Mouse (Mus musculus) MEL (cell line): ENCODE results near the gene Pxmp4. TPM values are rescaled to one million over a fixed set of nuclear protein-coding genes. Genes with fewer than 3 reads are reported as not detected.

Source experiments
- DNase-seq: peaks from one replicate; pipeline ENCODE4 v3.0.0; 2011; ENCODE audit warnings: low read depth, low spot score
- H3K27ac ChIP-seq: 2 replicates; pipeline ENCODE4 v1.5.1; 2012; ENCODE audit warnings: low read depth, mild to moderate bottlenecking, control low read depth, low read length, moderate library complexity; ENCODE audit not compliant: control insufficient read depth
- H3K27me3 ChIP-seq, 2 experiments: fragments of 150-350 bp in 1 of 2; sonication (generic) in 1 of 2; 2 replicates each; pipeline ENCODE4 v1.6.1; 2012; ENCODE audit warnings: low read length in 2 of 2, mild to moderate bottlenecking in 2 of 2, improper control_type of control experiment in 1 of 2, moderate library complexity in 1 of 2; ENCODE audit not compliant: insufficient read depth in 2 of 2, control insufficient read depth in 1 of 2
- H3K36me3 ChIP-seq, 2 experiments: 2 replicates each; pipeline ENCODE4 v1.6.1; 2012 to 2014; ENCODE audit warnings: low read length in 2 of 2, improper control_type of control experiment in 1 of 2, inconsistent platforms in 1 of 2, mild to moderate bottlenecking in 1 of 2; ENCODE audit not compliant: insufficient read depth in 2 of 2, control insufficient read depth in 1 of 2
- H3K4me1 ChIP-seq, 2 experiments: fragments of 150-350 bp in 1 of 2; sonication (generic) in 1 of 2; 2 replicates each; pipeline ENCODE4 v1.6.1; 2012; ENCODE audit warnings: low read length in 2 of 2, improper control_type of control experiment in 1 of 2, mild to moderate bottlenecking in 1 of 2; ENCODE audit not compliant: insufficient read depth in 2 of 2, control insufficient read depth in 1 of 2
- H3K4me3 ChIP-seq, 2 experiments: fragments of 150-350 bp in 1 of 2; sonication (generic) in 1 of 2; 2 replicates each; pipeline ENCODE4 v1.5.1; 2012; ENCODE audit warnings: low read depth in 2 of 2, low read length in 2 of 2, mild to moderate bottlenecking in 2 of 2, moderate library complexity in 2 of 2, control low read depth in 1 of 2, improper control_type of control experiment in 1 of 2; ENCODE audit not compliant: control insufficient read depth in 1 of 2, insufficient read depth in 1 of 2
- H3K79me2 ChIP-seq: 2 replicates; pipeline ENCODE4 v1.6.1; 2012; ENCODE audit warnings: mild to moderate bottlenecking, low read length, moderate library complexity; ENCODE audit not compliant: control insufficient read depth, poor library complexity, insufficient read depth
- H3K9ac ChIP-seq: 2 replicates; pipeline ENCODE4 v1.6.1; 2012; ENCODE audit warnings: low read depth, mild to moderate bottlenecking, control low read depth, low read length, moderate library complexity; ENCODE audit not compliant: control insufficient read depth, poor library complexity, severe bottlenecking
- H3K9me3 ChIP-seq: fragments of 150-350 bp; sonication (generic); replicated peaks from 2 replicates; pipeline ENCODE4 v1.6.1; 2012; ENCODE audit warnings: mild to moderate bottlenecking, low read length, improper control_type of control experiment, moderate library complexity; ENCODE audit not compliant: insufficient read depth
- BHLHE40 ChIP-seq: IDR thresholded peaks from 2 replicates; pipeline ENCODE4 v1.6.1; 2012; ENCODE audit warnings: low read depth, mild to moderate bottlenecking, inconsistent platforms, low read length, improper control_type of control experiment, borderline replicate concordance
- CTCF ChIP-seq, 3 experiments: IDR thresholded peaks in 2 of 3; conservative IDR thresholded peaks in 1 of 3; 2 replicates each; pipeline ENCODE4 v1.5.1; 2011 to 2012; ENCODE audit warnings: low read length in 3 of 3, low read depth in 2 of 3, mild to moderate bottlenecking in 2 of 3, improper control_type of control experiment in 1 of 3, inconsistent platforms in 1 of 3, mixed read lengths in 1 of 3, moderate library complexity in 1 of 3; ENCODE audit not compliant: control insufficient read depth in 1 of 3, insufficient read depth in 1 of 3, poor library complexity in 1 of 3, severe bottlenecking in 1 of 3
- ELF1 ChIP-seq: IDR thresholded peaks from 2 replicates; pipeline ENCODE4 v1.6.1; 2014; ENCODE audit warnings: low read depth, mild to moderate bottlenecking, inconsistent platforms, low read length, improper control_type of control experiment, moderate library complexity
- MEF2A ChIP-seq: IDR thresholded peaks from 2 replicates; pipeline ENCODE4 v1.6.1; 2014; ENCODE audit warnings: low read depth, mild to moderate bottlenecking, inconsistent platforms, low read length, improper control_type of control experiment; ENCODE audit not compliant: poor library complexity, insufficient replicate concordance, severe bottlenecking; ENCODE audit errors: extremely low read depth
- MXI1 ChIP-seq: IDR thresholded peaks from 2 replicates; pipeline ENCODE4 v1.6.1; 2011; ENCODE audit warnings: mild to moderate bottlenecking, low read depth, low read length, improper control_type of control experiment
- NELFE ChIP-seq: IDR thresholded peaks from 2 replicates; pipeline ENCODE4 v1.6.1; 2011; ENCODE audit warnings: low read depth, low read length, improper control_type of control experiment
- POLR2AphosphoS2 ChIP-seq: IDR thresholded peaks from 2 replicates; pipeline ENCODE4 v1.6.1; 2011; ENCODE audit warnings: low read length, improper control_type of control experiment
- RAD21 ChIP-seq: IDR thresholded peaks from 2 replicates; pipeline ENCODE4 v1.6.1; 2011; ENCODE audit warnings: mild to moderate bottlenecking, low read depth, low read length, improper control_type of control experiment
- SMC3 ChIP-seq: IDR thresholded peaks from 2 replicates; pipeline ENCODE4 v1.6.1; 2011; ENCODE audit warnings: low read depth, low read length, improper control_type of control experiment
- TBP ChIP-seq: IDR thresholded peaks from 2 replicates; pipeline ENCODE4 v1.8.0; 2011; ENCODE audit warnings: low read depth, low read length, improper control_type of control experiment
- TCF12 ChIP-seq: IDR thresholded peaks from 2 replicates; pipeline ENCODE4 v1.6.1; 2014; ENCODE audit warnings: low read depth, mild to moderate bottlenecking, inconsistent platforms, low read length, improper control_type of control experiment, moderate library complexity
- UBTF ChIP-seq: IDR thresholded peaks from 2 replicates; pipeline ENCODE4 v1.6.1; 2012; ENCODE audit warnings: low read depth, mild to moderate bottlenecking, inconsistent platforms, low read length, improper control_type of control experiment, moderate library complexity, borderline replicate concordance; ENCODE audit not compliant: insufficient read depth
- USF1 ChIP-seq: IDR thresholded peaks from 2 replicates; pipeline ENCODE4 v1.6.1; 2014; ENCODE audit warnings: low read depth, mild to moderate bottlenecking, inconsistent platforms, low read length, improper control_type of control experiment, moderate library complexity
- USF2 ChIP-seq, 2 experiments: IDR thresholded peaks; 2 replicates each; pipeline ENCODE4 v1.6.1; 2011 to 2012; ENCODE audit warnings: improper control_type of control experiment in 2 of 2, low read length in 2 of 2, borderline replicate concordance in 1 of 2, inconsistent platforms in 1 of 2, low read depth in 1 of 2, mild to moderate bottlenecking in 1 of 2; ENCODE audit not compliant: insufficient read depth in 1 of 2
- ZMIZ1 ChIP-seq: IDR thresholded peaks from 2 replicates; pipeline ENCODE4 v1.6.1; 2012; ENCODE audit warnings: low read depth, mild to moderate bottlenecking, inconsistent platforms, low read length, improper control_type of control experiment, moderate library complexity
- polyA plus RNA-seq, 2 experiments: library from polyadenylated mRNA; stranded (reverse) in 1 of 2; unstranded in 1 of 2; fragments of >175 nt in 1 of 2; fragments of >200 nt in 1 of 2; gene quantifications; 2 replicates each; pipeline versions ENCODE4 v1.2.1 to v1.2.4; 2012; ENCODE audit warnings: low replicate concordance in 2 of 2, low read depth in 1 of 2; ENCODE audit not compliant: insufficient read length in 2 of 2, insufficient read depth in 1 of 2, missing spikeins in 1 of 2
- total RNA-seq: library from RNA; depleted of rRNA; stranded (reverse); fragments of 300-350 nt; gene quantifications from 2 replicates; pipeline ENCODE4 v1.2.3, GENCODE M21; 2012

Pxmp4 gene
- total and polyA plus RNA-seq, 3 experiments: 5.9 to 12.2 TPM; not detected in 1

- Histone ChIP-seq H3K79me2 (peaks cover 1% of the 10 kb centered on the region; the same call in 1 of the 2 replicates), H3K9me3 (no peaks in the 10 kb centered on the region), H3K4me3 (peak overlapping the region; percentile 90 to 91), H3K27me3 (no peaks in the 10 kb centered on the region), H3K27ac (no peak overlapping the region), H3K4me1 (peaks cover 2 to 3% of the 10 kb centered on the region in 2 experiments; a peak in 2 of 4 replicates), H3K36me3 (peaks cover 0 to 3% of the 10 kb centered on the region in 2 experiments; a peak in 1 of 4 replicates), H3K9ac (peak overlapping the region; percentile 82)
- TF ChIP-seq MEF2A (no peak), MXI1 (no peak), ZMIZ1 (no peak), TCF12 (0 out of 2 replicates have a peak, but pooled peaks have one; percentile 6), UBTF (no peak), ELF1 (peak; percentile 42; the same call in 1 of the 2 replicates), NELFE (no peak)
- DNase-seq: no peak
These were observed 386 bp downstream of the Pxmp4 start for GRCm38 (mm10) chr2:154603007-154603637.

- H3K4me1 ChIP-seq: peaks cover 2 to 3% of the 10 kb centered on the region in 2 experiments; a peak in 2 of 4 replicates
- no peak for DNase-seq
- TF ChIP-seq USF1: no peak
- TF ChIP-seq USF2 (IDR thresholded peaks at IDR 0.05; ENCODE audit: borderline replicate concordance in 1 of 2, insufficient read depth in 1 of 2, low read depth in 1 of 2, low read length in 2 of 2): no peak
- no peak for TF ChIP-seq BHLHE40
- TF ChIP-seq RAD21: no peak
- no peak for TF ChIP-seq POLR2AphosphoS2
- H3K36me3 ChIP-seq: peaks cover 0 to 3% of the 10 kb centered on the region in 2 experiments; a peak in 1 of 4 replicates
- no peak overlapping the region for H3K9ac ChIP-seq
- no peaks in the 10 kb centered on the region for H3K9me3 ChIP-seq
- H3K4me3 ChIP-seq: no peak overlapping the region
- H3K27ac ChIP-seq: no peak overlapping the region
- H3K27me3 ChIP-seq: no peaks in the 10 kb centered on the region
- peaks cover 1% of the 10 kb centered on the region; the same call in 1 of the 2 replicates for H3K79me2 ChIP-seq
These were observed 2.2 kb downstream of the Pxmp4 start for GRCm38 (mm10) chr2:154601324-154601723.

- peak; percentile 25; the same call in 1 of the 2 replicates for TF ChIP-seq SMC3
- peak; percentile 96 for TF ChIP-seq TBP
- no peak for TF ChIP-seq USF1
- peak in 1 of 3 experiments; percentile 36; a peak in 2 of 6 replicates for TF ChIP-seq CTCF (IDR thresholded peaks at IDR 0.05 in 2 of 3, conservative IDR thresholded peaks at IDR 0.05 in 1 of 3; ENCODE audit: control insufficient read depth in 1 of 3, insufficient read depth in 1 of 3, low read depth in 2 of 3, low read length in 3 of 3, poor library complexity in 1 of 3, severe bottlenecking in 1 of 3)
- Histone ChIP-seq H3K27ac (no peak overlapping the region), H3K27me3 (no peaks in the 10 kb centered on the region), H3K9ac (no peak overlapping the region), H3K9me3 (no peaks in the 10 kb centered on the region), H3K4me1 (peaks cover 2 to 3% of the 10 kb centered on the region in 2 experiments; a peak in 2 of 4 replicates), H3K4me3 (no peak overlapping the region), H3K36me3 (peaks cover 0 to 3% of the 10 kb centered on the region in 2 experiments; a peak in 1 of 4 replicates), H3K79me2 (peaks cover 1% of the 10 kb centered on the region; the same call in 1 of the 2 replicates)
- no peak for DNase-seq
These were observed 2.9 kb downstream of the Pxmp4 start for GRCm38 (mm10) chr2:154600586-154600985.
